Mouse (Mus musculus): Measurements from ENCODE around the gene Kank2. TPM values are rescaled to one million over a fixed set of nuclear protein-coding genes. Genes with fewer than 3 reads are reported as not detected.

The Kank2 gene
- total and polyA plus RNA-seq, 3 experiments, result 0.09 to 2.3 (median 0.60) TPM

GRCm38 (mm10) chr9:21801591-21801990 is 3.0 kb upstream of the Kank2 start:
- TF ChIP-seq NELFE (IDR thresholded peaks at IDR 0.05; ENCODE audit: low read depth, low read length), result no peak
- TF ChIP-seq ZMIZ1 (IDR thresholded peaks at IDR 0.05; ENCODE audit: low read depth, low read length), result no peak
- no peak for TF ChIP-seq RCOR1 (conservative IDR thresholded peaks at IDR 0.05; ENCODE audit: low read depth, low read length)
- no peak for TF ChIP-seq HCFC1 (IDR thresholded peaks at IDR 0.05; ENCODE audit: low read depth, low read length)

GRCm38 (mm10) chr9:21801121-21801520 is 2.6 kb upstream of the Kank2 start:
- Histone ChIP-seq H3K9me3 (replicated peaks; ENCODE audit: low read length) (no peaks in the 10 kb centered on the region), H3K9ac (ENCODE audit: insufficient read depth, low read depth) (no peak overlapping the region), H3K27ac (ENCODE audit: insufficient read depth, low read depth) (no peak overlapping the region), H3K36me3 (replicated peaks in 1 of 2; ENCODE audit: control insufficient read depth in 1 of 2, insufficient read depth in 1 of 2, low read length in 1 of 2) (peaks cover 0 to 1% of the 10 kb centered on the region in 2 experiments), H3K4me3 (replicated peaks in 1 of 3; ENCODE audit: low read depth in 2 of 3, low read length in 2 of 3, poor library complexity in 1 of 3) (no peak overlapping the region), H3K4me2 (ENCODE audit: insufficient read depth, low read depth, poor library complexity, severe bottlenecking) (no peak overlapping the region), H3K4me1 (ENCODE audit: control insufficient read depth in 1 of 2, insufficient read depth in 2 of 2) (peaks cover 0 to 19% of the 10 kb centered on the region in 2 experiments; a peak in 2 of 4 replicates), H3K79me2 (replicated peaks; ENCODE audit: control insufficient read depth, extremely low read depth, insufficient read depth, poor library complexity, severe bottlenecking) (no peaks in the 10 kb centered on the region), H3K27me3 (replicated peaks) (peaks cover 28% of the 10 kb centered on the region)
- dilution Hi-C loops (cut with MboI; ENCODE audit: extremely low pct_ligation_motif_present, extremely low pct_unique_long_range_greater_than_20kb, low sequenced_read_pairs), result no loop called here
- TF ChIP-seq JUND (conservative IDR thresholded peaks at IDR 0.05; ENCODE audit: low read depth, low read length) (no peak), SMC3 (IDR thresholded peaks at IDR 0.05; ENCODE audit: low read depth, low read length) (no peak), JUN (IDR thresholded peaks at IDR 0.05; ENCODE audit: insufficient read depth, low read depth, low read length) (no peak), KAT2A (IDR thresholded peaks at IDR 0.05; ENCODE audit: insufficient replicate concordance, low read length) (no peak), NRF1 (IDR thresholded peaks at IDR 0.05; ENCODE audit: low read depth, low read length) (no peak), USF2 (conservative IDR thresholded peaks at IDR 0.05; ENCODE audit: low read depth, low read length) (no peak), USF1 (IDR thresholded peaks at IDR 0.05; ENCODE audit: low read depth, low read length) (no peak), MEF2A (IDR thresholded peaks at IDR 0.05; ENCODE audit: borderline replicate concordance, low read depth, low read length) (no peak), E2F4 (IDR thresholded peaks at IDR 0.05; ENCODE audit: insufficient replicate concordance, low read depth, low read length) (no peak), POLR2AphosphoS2 (IDR thresholded peaks at IDR 0.05; ENCODE audit: low read depth, low read length) (no peak), ZKSCAN1 (IDR thresholded peaks at IDR 0.05; ENCODE audit: borderline replicate concordance, low read depth, low read length) (no peak), RAD21 (IDR thresholded peaks at IDR 0.05; ENCODE audit: low read depth, low read length) (no peak), ZC3H11A (IDR thresholded peaks at IDR 0.05; ENCODE audit: low read depth, low read length) (no peak), ETS1 (conservative IDR thresholded peaks at IDR 0.05; ENCODE audit: low read depth, low read length) (no peak), MYC (IDR thresholded peaks at IDR 0.05; ENCODE audit: low read depth, low read length) (no peak), SIN3A (IDR thresholded peaks at IDR 0.05; ENCODE audit: low read length) (no peak), ELF1 (IDR thresholded peaks at IDR 0.05; ENCODE audit: low read depth, low read length) (no peak), MAZ (IDR thresholded peaks at IDR 0.05; ENCODE audit: low read depth, low read length) (no peak), POLR2A (IDR thresholded peaks at IDR 0.05; ENCODE audit: low read depth, low read length) (no peak)
- in situ Hi-C loops (cut with MboI; ENCODE audit: low pct_ligation_motif_present, low pct_unique_long_range_greater_than_20kb, low sequenced_read_pairs), result loop anchor here (5.0 kb wide), 1 partner anchor 109 kb away; no protein-coding TSS in a partner anchor
- DNase-seq (ENCODE audit: extremely low read depth), result no peak

More at GRCm38 (mm10) chr9:21801591-21801990, 3.0 kb upstream of the Kank2 start:
- Histone ChIP-seq H3K79me2 (replicated peaks; ENCODE audit: control insufficient read depth, extremely low read depth, insufficient read depth, poor library complexity, severe bottlenecking) (no peaks in the 10 kb centered on the region), H3K27me3 (replicated peaks) (peaks cover 25% of the 10 kb centered on the region), H3K4me3 (replicated peaks in 1 of 3; ENCODE audit: low read depth in 2 of 3, low read length in 2 of 3, poor library complexity in 1 of 3) (no peak overlapping the region), H3K9ac (ENCODE audit: insufficient read depth, low read depth) (no peak overlapping the region), H3K4me1 (ENCODE audit: control insufficient read depth in 1 of 2, insufficient read depth in 2 of 2) (peaks cover 0 to 21% of the 10 kb centered on the region in 2 experiments; a peak in 2 of 4 replicates), H3K36me3 (replicated peaks in 1 of 2; ENCODE audit: control insufficient read depth in 1 of 2, insufficient read depth in 1 of 2, low read length in 1 of 2) (peaks cover 0 to 1% of the 10 kb centered on the region in 2 experiments), H3K4me2 (ENCODE audit: insufficient read depth, low read depth, poor library complexity, severe bottlenecking) (no peak overlapping the region), H3K9me3 (replicated peaks; ENCODE audit: low read length) (no peaks in the 10 kb centered on the region), H3K27ac (ENCODE audit: insufficient read depth, low read depth) (no peak overlapping the region)
- in situ Hi-C loops (cut with MboI; ENCODE audit: low pct_ligation_motif_present, low pct_unique_long_range_greater_than_20kb, low sequenced_read_pairs), result loop anchor here (5.0 kb wide), 1 partner anchor 109 kb away; no protein-coding TSS in a partner anchor
- dilution Hi-C loops (cut with MboI; ENCODE audit: extremely low pct_ligation_motif_present, extremely low pct_unique_long_range_greater_than_20kb, low sequenced_read_pairs), result no loop called here
- DNase-seq (ENCODE audit: extremely low read depth), result no peak
